Mouse (Mus musculus) gastrocnemius, adult 8-10 months (tissue): ENCODE measurements around the gene Prps2. TPM values are rescaled to one million over a fixed set of nuclear protein-coding genes. Genes with fewer than 3 reads are reported as not detected.
"Not testable (repeated sequence)": the region's sequence is repeated elsewhere in the genome, so short reads cannot be mapped to it uniquely, and the experiment has no call there.

Experiments
- DNase-seq, 2 experiments: peaks; one replicate each; pipeline ENCODE4 v3.0.0; 2022; ENCODE audit warnings: low spot score in 2 of 2
- total RNA-seq, 4 experiments: library from RNA; stranded (reverse); gene quantifications; 2 replicates each; pipeline ENCODE4 v1.2.4; 2022

Gene Prps2
- total RNA-seq, 4 experiments from 2014 or later, result 1.1 to 1.6 (median 1.1) TPM

DNA sequence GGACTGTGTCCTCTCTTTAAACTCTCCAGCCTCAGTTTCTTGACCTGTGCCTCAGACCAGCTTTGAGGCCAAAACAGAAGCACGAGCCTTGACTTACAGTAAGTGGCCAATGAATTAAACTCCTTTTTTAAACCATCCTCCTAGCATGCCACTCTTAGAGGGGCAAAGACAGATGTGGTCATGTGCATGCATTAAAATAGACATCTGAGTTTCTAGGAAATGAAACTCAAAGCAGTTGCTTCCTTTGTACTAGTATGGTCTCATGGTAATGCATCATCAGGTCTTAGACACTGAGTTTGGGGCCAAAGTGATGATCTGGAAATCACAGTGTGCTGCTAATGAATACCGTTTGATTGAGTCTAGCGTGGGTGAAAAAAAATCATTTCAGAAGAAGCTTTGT, 54.0 kb downstream of the Prps2 start:
- DNase-seq, result no peak

DNA sequence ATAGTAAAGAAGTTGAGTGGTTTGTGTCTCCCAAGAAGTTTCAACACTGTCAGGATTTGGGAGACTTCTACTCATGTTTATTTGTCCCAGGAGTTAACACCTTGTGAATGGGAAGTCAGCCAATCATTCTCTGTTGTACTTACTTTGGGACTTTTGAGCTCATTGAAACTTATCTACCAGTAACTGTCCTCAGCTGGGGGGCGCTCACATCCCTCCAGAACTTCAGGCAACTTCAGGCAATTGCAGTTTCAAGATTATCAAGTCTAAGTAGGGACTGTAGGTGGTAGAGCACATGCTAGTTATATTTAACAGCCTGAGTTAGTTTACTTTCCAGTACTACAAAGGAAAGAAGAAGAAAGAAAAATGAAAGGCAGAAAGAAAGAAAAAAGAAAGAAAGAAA, 58.8 kb downstream of the Prps2 start:
- DNase-seq, result no peak

DNA sequence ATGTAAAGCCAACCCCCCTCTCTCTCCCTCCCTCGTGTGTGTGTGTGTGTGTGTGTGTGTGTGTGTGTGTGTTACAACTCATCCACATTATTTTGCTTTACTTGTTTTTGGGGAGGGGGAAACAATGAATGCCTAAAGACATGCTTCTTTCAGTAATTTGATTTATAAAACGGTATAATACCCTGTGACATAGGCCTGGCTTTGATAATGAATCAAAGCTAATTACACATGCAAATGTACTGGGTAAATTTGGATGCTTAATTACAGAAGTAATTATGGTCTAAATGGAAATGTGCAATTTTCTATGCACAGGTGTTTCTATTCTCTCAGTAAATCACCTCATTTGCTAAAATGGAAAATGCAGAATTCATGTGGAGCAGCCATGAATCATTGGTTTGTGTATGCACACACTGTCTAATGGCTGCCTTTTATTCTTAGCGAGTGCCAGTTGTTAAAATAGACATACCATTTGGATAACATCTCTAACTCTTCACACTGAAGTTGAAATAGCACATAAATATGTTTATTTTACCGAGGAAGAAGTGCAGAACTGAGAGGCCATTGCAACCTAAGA, 61.2 kb downstream of the Prps2 start:
- DNase-seq, result no peak

GRCm38 (mm10) chrX:167318819-167319396, 63.6 kb downstream of the Prps2 start:
- DNase-seq, result no peak

- DNase-seq, result no peak
Observed at GRCm38 (mm10) chrX:167315766-167316165, 66.8 kb downstream of the Prps2 start.

GRCm38 (mm10) chrX:167315093-167315726, 67.3 kb downstream of the Prps2 start:
- no peak for DNase-seq

GRCm38 (mm10) chrX:167302061-167302460, 80.5 kb downstream of the Prps2 start:
- DNase-seq, result not testable (repeated sequence)

Other genes with a start within 250 kb of the Prps2 start
- gene Tmsb4x, start 173.4 kb downstream of the Prps2 start, total RNA-seq, result 100 to 1,000 TPM; 149 to 210 (median 158) TPM
- under 1 TPM in 3 of 4 experiments, not detected in 1; 0.29 to 0.83 (median 0.46) TPM for gene Tlr8, start 118.4 kb downstream of the Prps2 start, total RNA-seq
- gene Tlr7, start 52.2 kb downstream of the Prps2 start, total RNA-seq, result under 1 TPM; 0.27 to 0.92 (median 0.56) TPM